Comparison of ENCODE assay signal across 19 mouse cellular contexts in the genomic region with DNA sequence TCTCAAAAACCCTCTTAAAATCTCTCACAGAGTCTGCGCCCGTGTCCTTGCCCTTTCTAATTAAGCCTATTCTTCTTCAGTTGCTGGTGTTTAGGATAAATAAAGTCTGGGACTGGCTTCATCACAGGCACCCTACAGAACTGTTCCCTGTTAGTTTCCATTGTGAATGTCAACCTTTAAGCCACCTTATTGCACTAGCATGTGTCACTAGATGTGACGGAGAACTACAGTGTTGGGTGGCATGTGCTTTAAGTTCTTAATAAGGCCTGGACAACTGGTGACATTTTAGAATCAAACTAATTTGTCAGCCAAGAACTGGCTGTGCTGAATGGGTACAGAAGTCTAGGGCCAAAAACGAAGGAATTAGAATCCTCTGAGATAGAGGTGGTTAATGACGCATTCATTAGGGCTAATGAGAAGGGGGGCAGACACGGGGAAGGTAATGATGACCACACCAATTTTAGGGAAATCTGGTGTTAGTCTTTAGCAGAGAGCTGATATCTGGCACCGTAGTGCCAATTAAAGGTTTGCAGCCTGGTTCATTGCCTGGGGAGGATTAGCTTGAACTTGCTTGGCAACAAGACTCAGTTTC.
"Had no signal": no experiment of that assay in that cellular context is flagged by ENCODE, and none has a peak within 500 bp of the region (broad histone marks: within the 10 kb centered on the region; RNA-seq: fewer than 3 reads in every experiment).

No protein-coding gene starts in this region.

- H3K4me2 ChIP-seq: limb, embryonic 12.5 days; limb, embryonic 15.5 days; liver, embryonic 11.5 days; lung, embryonic 14.5 days; midbrain, embryonic 12.5 days; midbrain, embryonic 15.5 days; neural tube, embryonic 12.5 days; neural tube, embryonic 15.5 days had no signal

- H3K27me3 ChIP-seq: limb, embryonic 12.5 days; limb, embryonic 15.5 days; midbrain, embryonic 12.5 days; midbrain, embryonic 15.5 days; neural tube, embryonic 12.5 days; neural tube, embryonic 15.5 days had no signal

- ATAC-seq: liver, postnatal 0 days; lung, postnatal 0 days; midbrain, embryonic 15.5 days had no signal

- H3K4me3 ChIP-seq: limb, embryonic 12.5 days; limb, embryonic 15.5 days; midbrain, embryonic 12.5 days; midbrain, embryonic 15.5 days; neural tube, embryonic 12.5 days; neural tube, embryonic 15.5 days had no signal

- H3K36me3 ChIP-seq: limb, embryonic 12.5 days; limb, embryonic 15.5 days; midbrain, embryonic 12.5 days; midbrain, embryonic 15.5 days; neural tube, embryonic 12.5 days; neural tube, embryonic 15.5 days had no signal

- H3K27ac ChIP-seq: limb, embryonic 12.5 days; limb, embryonic 15.5 days; liver, embryonic 14.5 days; macrophage; midbrain, embryonic 12.5 days; midbrain, embryonic 15.5 days; neural tube, embryonic 12.5 days; neural tube, embryonic 15.5 days had no signal

- H3K9ac ChIP-seq: limb, embryonic 12.5 days; limb, embryonic 15.5 days; liver, embryonic 14.5 days; liver, postnatal 0 days; lung, embryonic 14.5 days; midbrain, embryonic 12.5 days; midbrain, embryonic 15.5 days; neural tube, embryonic 12.5 days; neural tube, embryonic 15.5 days had no signal

- DNase-seq: kidney, adult 18-20 months; kidney, adult 9 months; kidney, postnatal 14 days; left cerebral cortex, postnatal 4 days; liver, postnatal 0 days; lung, embryonic 14.5 days; right cerebral cortex, postnatal 25 days; thymus, adult 18-20 months; thymus, postnatal 36 days had no signal

- H3K9me3 ChIP-seq: limb, embryonic 12.5 days; limb, embryonic 15.5 days; midbrain, embryonic 12.5 days; midbrain, embryonic 15.5 days; neural tube, embryonic 12.5 days; neural tube, embryonic 15.5 days had no signal

- H3K4me1 ChIP-seq: limb, embryonic 12.5 days; limb, embryonic 15.5 days; midbrain, embryonic 12.5 days; midbrain, embryonic 15.5 days; neural tube, embryonic 12.5 days; neural tube, embryonic 15.5 days had no signal
